Mouse (Mus musculus): ENCODE results near the gene Spdl1. TPM values are rescaled to one million over a fixed set of nuclear protein-coding genes. Genes with fewer than 3 reads are reported as not detected.

Gene Spdl1
- total and polyA plus RNA-seq, 3 experiments: 24.2 to 36.3 TPM; not detected in 1

GRCm38 (mm10) chr11:34763739-34764361, 69.6 kb downstream of the Spdl1 start:
- no peaks in the 10 kb centered on the region for H3K9me3 ChIP-seq (replicated peaks; ENCODE audit: insufficient read depth, low read length)
- H3K36me3 ChIP-seq (ENCODE audit: control insufficient read depth in 1 of 2, insufficient read depth in 2 of 2, low read length in 2 of 2): peaks cover 2 to 39% of the 10 kb centered on the region in 2 experiments; a peak in 3 of 4 replicates
- TF ChIP-seq USF2 (IDR thresholded peaks at IDR 0.05; ENCODE audit: borderline replicate concordance in 1 of 2, insufficient read depth in 1 of 2, low read depth in 1 of 2, low read length in 2 of 2): no peak
- TF ChIP-seq ETS1 (IDR thresholded peaks at IDR 0.05; ENCODE audit: low read depth, low read length): no peak
- no peak for TF ChIP-seq KAT2A (conservative IDR thresholded peaks at IDR 0.05; ENCODE audit: low read depth, low read length)
- no peak for TF ChIP-seq GATA1 (IDR thresholded peaks at IDR 0.05; ENCODE audit: low read depth, low read length)
- no peak for TF ChIP-seq MAZ (IDR thresholded peaks at IDR 0.05; ENCODE audit: low read depth, low read length)
- TF ChIP-seq SIN3A (IDR thresholded peaks at IDR 0.05; ENCODE audit: low read length): no peak
- TF ChIP-seq GABPA (IDR thresholded peaks at IDR 0.05; ENCODE audit: low read depth, low read length): no peak
- no peak for TF ChIP-seq E2F4 (IDR thresholded peaks at IDR 0.05; ENCODE audit: borderline replicate concordance, low read depth, low read length)
- no peak for TF ChIP-seq SMC3 (IDR thresholded peaks at IDR 0.05; ENCODE audit: low read depth, low read length)
- no peak for TF ChIP-seq HCFC1 (IDR thresholded peaks at IDR 0.05; ENCODE audit: low read depth, low read length)
- no peak for TF ChIP-seq MEF2A (IDR thresholded peaks at IDR 0.05; ENCODE audit: extremely low read depth, insufficient replicate concordance, low read depth, low read length, poor library complexity, severe bottlenecking)
- no peak for TF ChIP-seq ZKSCAN1 (IDR thresholded peaks at IDR 0.05; ENCODE audit: low read depth, low read length)
- TF ChIP-seq ELF1 (IDR thresholded peaks at IDR 0.05; ENCODE audit: low read depth, low read length): no peak
- TF ChIP-seq BHLHE40 (IDR thresholded peaks at IDR 0.05; ENCODE audit: borderline replicate concordance, low read depth, low read length): no peak
- TF ChIP-seq MYC (IDR thresholded peaks at IDR 0.05; ENCODE audit: low read depth, low read length): no peak
- peaks cover 58% of the 10 kb centered on the region for H3K79me2 ChIP-seq (ENCODE audit: control insufficient read depth, insufficient read depth, low read length, poor library complexity)
- DNase-seq (ENCODE audit: low read depth, low spot score): no peak
- H3K27me3 ChIP-seq (ENCODE audit: control insufficient read depth in 1 of 2, insufficient read depth in 2 of 2, low read length in 2 of 2): no peaks in the 10 kb centered on the region
- no peak overlapping the region for H3K9ac ChIP-seq (ENCODE audit: control insufficient read depth, low read depth, low read length, poor library complexity, severe bottlenecking)
- no peaks in the 10 kb centered on the region for H3K4me1 ChIP-seq (ENCODE audit: control insufficient read depth in 1 of 2, insufficient read depth in 2 of 2, low read length in 2 of 2)
- H3K4me3 ChIP-seq (ENCODE audit: control insufficient read depth in 1 of 2, insufficient read depth in 1 of 2, low read depth in 2 of 2, low read length in 2 of 2): no peak overlapping the region
- H3K27ac ChIP-seq (ENCODE audit: control insufficient read depth, low read depth, low read length): no peak overlapping the region

GRCm38 (mm10) chr11:34762570-34763127, 70.8 kb downstream of the Spdl1 start:
- DNase-seq (ENCODE audit: low read depth, low spot score): no peak
- H3K9ac ChIP-seq (ENCODE audit: control insufficient read depth, low read depth, low read length, poor library complexity, severe bottlenecking): no peak overlapping the region
- no peaks in the 10 kb centered on the region for H3K27me3 ChIP-seq (ENCODE audit: control insufficient read depth in 1 of 2, insufficient read depth in 2 of 2, low read length in 2 of 2)
- H3K36me3 ChIP-seq (ENCODE audit: control insufficient read depth in 1 of 2, insufficient read depth in 2 of 2, low read length in 2 of 2): peaks cover 6 to 38% of the 10 kb centered on the region in 2 experiments
- H3K79me2 ChIP-seq (ENCODE audit: control insufficient read depth, insufficient read depth, low read length, poor library complexity): peaks cover 60% of the 10 kb centered on the region
- no peaks in the 10 kb centered on the region for H3K4me1 ChIP-seq (ENCODE audit: control insufficient read depth in 1 of 2, insufficient read depth in 2 of 2, low read length in 2 of 2)
- H3K4me3 ChIP-seq (ENCODE audit: control insufficient read depth in 1 of 2, insufficient read depth in 1 of 2, low read depth in 2 of 2, low read length in 2 of 2): no peak overlapping the region
- H3K9me3 ChIP-seq (replicated peaks; ENCODE audit: insufficient read depth, low read length): no peaks in the 10 kb centered on the region
- no peak overlapping the region for H3K27ac ChIP-seq (ENCODE audit: control insufficient read depth, low read depth, low read length)
- TF ChIP-seq MYC (IDR thresholded peaks at IDR 0.05; ENCODE audit: low read depth, low read length): no peak
- TF ChIP-seq RAD21 (IDR thresholded peaks at IDR 0.05; ENCODE audit: low read depth, low read length): no peak
- TF ChIP-seq NELFE (IDR thresholded peaks at IDR 0.05; ENCODE audit: low read depth, low read length): no peak
- no peak for TF ChIP-seq CTCF (IDR thresholded peaks at IDR 0.05 in 2 of 3, conservative IDR thresholded peaks at IDR 0.05 in 1 of 3; ENCODE audit: control insufficient read depth in 1 of 3, insufficient read depth in 1 of 3, low read depth in 2 of 3, low read length in 3 of 3, poor library complexity in 1 of 3, severe bottlenecking in 1 of 3)
- TF ChIP-seq MAZ (IDR thresholded peaks at IDR 0.05; ENCODE audit: low read depth, low read length): no peak
- TF ChIP-seq BHLHE40 (IDR thresholded peaks at IDR 0.05; ENCODE audit: borderline replicate concordance, low read depth, low read length): no peak
- TF ChIP-seq CHD1 (IDR thresholded peaks at IDR 0.05; ENCODE audit: low read depth, low read length): no peak
- no peak for TF ChIP-seq SIN3A (IDR thresholded peaks at IDR 0.05; ENCODE audit: low read length)
- no peak for TF ChIP-seq TAL1 (IDR thresholded peaks at IDR 0.05; ENCODE audit: low read length)
- TF ChIP-seq SMC3 (IDR thresholded peaks at IDR 0.05; ENCODE audit: low read depth, low read length): no peak
- TF ChIP-seq ZMIZ1 (IDR thresholded peaks at IDR 0.05; ENCODE audit: low read depth, low read length): no peak
- no peak for TF ChIP-seq MEF2A (IDR thresholded peaks at IDR 0.05; ENCODE audit: extremely low read depth, insufficient replicate concordance, low read depth, low read length, poor library complexity, severe bottlenecking)
- no peak for TF ChIP-seq ZKSCAN1 (IDR thresholded peaks at IDR 0.05; ENCODE audit: low read depth, low read length)
- no peak for TF ChIP-seq UBTF (IDR thresholded peaks at IDR 0.05; ENCODE audit: borderline replicate concordance, insufficient read depth, low read depth, low read length)
- no peak for TF ChIP-seq MYB (IDR thresholded peaks at IDR 0.05; ENCODE audit: low read depth, low read length)

All from MEL (cell line).